Mouse (Mus musculus): ENCODE results near the gene Fbxl5. TPM values are rescaled to one million over a fixed set of nuclear protein-coding genes. Genes with fewer than 3 reads are reported as not detected.

The Fbxl5 gene
- polyA plus RNA-seq, 1 experiment from 2014 or later: 96.6 TPM

DNA sequence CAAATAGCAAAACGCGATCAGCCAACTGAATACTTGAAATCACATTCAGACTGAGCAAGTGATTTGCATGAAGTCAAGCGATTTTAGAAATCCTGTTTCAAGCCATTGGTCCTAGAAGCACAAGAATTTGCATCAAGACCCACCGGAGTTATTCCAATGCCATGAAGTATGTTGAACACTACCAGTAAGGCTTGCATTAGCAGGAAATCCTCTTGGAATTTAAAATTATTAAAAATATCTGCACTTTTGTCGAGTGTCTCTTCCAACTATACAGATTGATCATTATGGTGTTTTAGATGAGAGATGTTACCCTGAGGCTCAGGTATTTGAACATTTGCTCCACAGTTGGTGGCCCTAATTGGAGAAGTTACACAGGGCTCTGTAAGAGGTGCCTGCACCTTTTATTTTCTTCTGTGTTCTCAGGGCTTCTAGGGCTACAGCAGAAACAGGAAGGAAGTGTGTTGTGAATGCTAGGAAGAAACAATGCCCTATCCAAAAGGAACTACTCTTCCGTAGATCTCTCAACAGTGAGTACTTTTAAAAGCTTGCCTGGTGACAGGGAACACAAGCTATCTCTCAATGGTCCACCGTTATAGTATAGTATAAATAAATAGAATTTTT is 32.5 kb upstream of the Fbxl5 start:
- Histone ChIP-seq H3K27me3 (ENCODE audit: control insufficient read depth, insufficient read depth, low read length) (no peaks in the 10 kb centered on the region), H3K4me1 (ENCODE audit: control insufficient read depth, insufficient read depth, low read length) (no peaks in the 10 kb centered on the region), H3K36me3 (ENCODE audit: control insufficient read depth, insufficient read depth, low read length) (no peaks in the 10 kb centered on the region), H3K9ac (replicated peaks; ENCODE audit: low read depth, low read length) (no peak overlapping the region), H3K27ac (ENCODE audit: low read depth, low read length) (no peak overlapping the region), H3K4me2 (ENCODE audit: low read depth, low read length) (no peak overlapping the region), H3K9me3 (ENCODE audit: control insufficient read depth, low read length) (no peaks in the 10 kb centered on the region), H3K4me3 (ENCODE audit: low read depth, low read length) (no peak overlapping the region)
- ATAC-seq (ENCODE audit: low read depth): no peak
- WGBS: 87% methylated on average over 7 of the region's 7 CpGs

DNA sequence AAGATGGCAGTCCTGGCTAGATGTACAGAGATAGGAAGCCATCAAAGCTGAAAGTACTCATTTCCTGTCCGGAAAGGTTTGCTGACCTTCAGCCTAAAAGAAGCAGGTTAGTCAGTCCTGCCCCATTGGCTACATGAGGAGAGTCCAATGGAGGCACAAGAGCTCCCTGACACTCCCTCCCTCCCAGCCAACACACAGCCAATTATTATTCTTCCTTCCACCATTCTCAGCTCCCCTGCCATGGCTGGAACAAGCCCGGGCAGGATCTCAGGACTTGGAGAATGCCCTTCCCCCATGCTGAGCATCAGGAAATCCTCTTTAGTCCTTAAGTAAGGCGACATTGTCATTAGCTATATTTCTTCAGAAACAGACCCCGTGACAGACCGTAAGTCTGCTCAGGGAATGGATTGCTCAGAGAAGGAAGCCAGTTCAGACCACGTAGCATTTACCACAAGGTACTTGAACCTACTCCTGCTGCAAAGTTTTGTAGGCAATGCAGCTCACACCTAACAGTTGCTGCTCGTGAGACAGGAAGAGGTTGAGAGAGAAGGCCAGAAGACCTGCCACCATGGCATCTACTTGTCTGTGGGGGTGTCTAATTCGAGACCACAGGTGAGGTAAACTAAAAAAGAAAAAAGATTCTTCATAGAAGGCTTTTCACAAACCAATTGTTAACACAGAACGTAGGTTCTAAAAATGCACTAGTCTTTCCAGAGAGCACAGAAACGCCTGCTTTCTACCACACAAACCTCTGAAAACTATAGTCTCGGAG is 31.8 kb upstream of the Fbxl5 start:
- no peak for ATAC-seq (ENCODE audit: low read depth)
- no peak overlapping the region for H3K4me2 ChIP-seq (ENCODE audit: low read depth, low read length)
- no peak overlapping the region for H3K27ac ChIP-seq (ENCODE audit: low read depth, low read length)
- no peak overlapping the region for H3K9ac ChIP-seq (replicated peaks; ENCODE audit: low read depth, low read length)
- H3K4me1 ChIP-seq (ENCODE audit: control insufficient read depth, insufficient read depth, low read length): no peaks in the 10 kb centered on the region
- H3K36me3 ChIP-seq (ENCODE audit: control insufficient read depth, insufficient read depth, low read length): no peaks in the 10 kb centered on the region
- no peak overlapping the region for H3K4me3 ChIP-seq (ENCODE audit: low read depth, low read length)
- 81% methylated on average over 11 of the region's 11 CpGs for whole genome bisulfite sequencing
- H3K27me3 ChIP-seq (ENCODE audit: control insufficient read depth, insufficient read depth, low read length): no peaks in the 10 kb centered on the region
- H3K9me3 ChIP-seq (ENCODE audit: control insufficient read depth, low read length): no peaks in the 10 kb centered on the region

DNA sequence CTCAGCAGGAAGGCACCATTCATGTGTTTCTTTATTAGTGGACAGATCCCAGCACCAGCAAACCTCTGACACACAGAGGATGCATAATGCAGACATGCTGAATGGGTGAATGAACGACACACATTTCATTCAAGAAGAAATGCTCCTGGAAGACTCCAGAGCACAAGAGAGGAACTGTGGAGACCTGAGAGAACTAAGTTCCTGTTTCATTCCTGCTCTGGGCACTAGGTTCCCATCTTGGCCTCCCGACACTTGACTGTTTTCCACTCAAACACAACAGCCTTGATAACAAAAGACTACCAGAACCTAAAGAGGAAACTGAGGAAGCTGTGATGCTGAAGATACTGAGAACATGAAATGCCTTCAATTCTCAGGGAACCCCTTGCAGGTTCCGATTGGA is 26.8 kb upstream of the Fbxl5 start:
- H3K9me3 ChIP-seq (ENCODE audit: control insufficient read depth, low read length): no peaks in the 10 kb centered on the region
- H3K4me3 ChIP-seq (ENCODE audit: low read depth, low read length): no peak overlapping the region
- no peaks in the 10 kb centered on the region for H3K4me1 ChIP-seq (ENCODE audit: control insufficient read depth, insufficient read depth, low read length)
- H3K36me3 ChIP-seq (ENCODE audit: control insufficient read depth, insufficient read depth, low read length): no peaks in the 10 kb centered on the region
- WGBS: 90% methylated on average over 3 of the region's 3 CpGs
- no peak for ATAC-seq (ENCODE audit: low read depth)
- H3K27me3 ChIP-seq (ENCODE audit: control insufficient read depth, insufficient read depth, low read length): no peaks in the 10 kb centered on the region
- no peak overlapping the region for H3K27ac ChIP-seq (ENCODE audit: low read depth, low read length)
- H3K9ac ChIP-seq (replicated peaks; ENCODE audit: low read depth, low read length): no peak overlapping the region
- H3K4me2 ChIP-seq (ENCODE audit: low read depth, low read length): no peak overlapping the region

DNA sequence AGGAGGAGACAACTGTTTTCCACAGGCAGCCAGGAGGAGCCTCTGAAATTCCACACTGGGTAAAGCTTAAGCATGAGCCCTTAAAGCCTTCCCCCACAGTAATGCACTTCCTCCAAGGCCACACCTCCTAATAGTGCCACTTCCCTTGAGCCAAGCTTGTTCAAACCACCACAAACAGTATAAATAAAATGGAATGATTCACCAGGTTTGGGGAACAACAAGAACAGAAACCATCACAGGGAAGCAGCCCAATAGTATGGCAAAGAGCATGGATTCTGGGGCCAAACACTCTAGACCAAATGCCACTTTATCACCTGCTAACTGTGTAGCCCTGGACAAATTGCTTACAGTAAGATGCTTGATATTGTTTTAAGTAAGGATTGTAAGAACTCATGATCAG is 26.1 kb upstream of the Fbxl5 start:
- Histone ChIP-seq H3K4me1 (ENCODE audit: control insufficient read depth, insufficient read depth, low read length) (no peaks in the 10 kb centered on the region), H3K9me3 (ENCODE audit: control insufficient read depth, low read length) (no peaks in the 10 kb centered on the region), H3K9ac (replicated peaks; ENCODE audit: low read depth, low read length) (no peak overlapping the region), H3K27ac (ENCODE audit: low read depth, low read length) (no peak overlapping the region), H3K36me3 (ENCODE audit: control insufficient read depth, insufficient read depth, low read length) (no peaks in the 10 kb centered on the region), H3K4me2 (ENCODE audit: low read depth, low read length) (no peak overlapping the region), H3K27me3 (ENCODE audit: control insufficient read depth, insufficient read depth, low read length) (no peaks in the 10 kb centered on the region), H3K4me3 (ENCODE audit: low read depth, low read length) (no peak overlapping the region)
- ATAC-seq (ENCODE audit: low read depth): no peak

DNA sequence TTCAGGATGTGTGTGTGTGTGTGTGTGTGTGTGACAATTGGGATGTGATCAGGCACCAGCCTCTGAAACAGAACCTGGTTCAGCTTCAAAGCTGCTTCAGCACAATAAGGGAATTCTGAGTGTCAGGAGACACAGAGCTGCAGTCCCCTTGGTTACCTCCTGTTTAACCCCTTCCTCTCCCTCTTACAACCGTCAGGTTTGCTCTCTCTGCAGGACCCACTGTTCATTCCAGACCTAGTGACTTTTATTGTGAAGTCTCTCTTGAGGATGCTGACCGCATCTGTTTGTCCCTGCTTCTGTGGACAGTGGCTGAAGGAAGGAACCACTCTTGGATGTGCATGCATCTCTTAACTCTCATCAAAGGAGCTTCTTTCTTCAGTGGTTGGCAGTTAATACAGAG is 24.8 kb upstream of the Fbxl5 start:
- H3K4me1 ChIP-seq (ENCODE audit: control insufficient read depth, insufficient read depth, low read length): no peaks in the 10 kb centered on the region
- no peak for ATAC-seq (ENCODE audit: low read depth)
- H3K4me2 ChIP-seq (ENCODE audit: low read depth, low read length): no peak overlapping the region
- H3K27me3 ChIP-seq (ENCODE audit: control insufficient read depth, insufficient read depth, low read length): no peaks in the 10 kb centered on the region
- H3K36me3 ChIP-seq (ENCODE audit: control insufficient read depth, insufficient read depth, low read length): no peaks in the 10 kb centered on the region
- H3K9ac ChIP-seq (replicated peaks; ENCODE audit: low read depth, low read length): no peak overlapping the region
- no peak overlapping the region for H3K27ac ChIP-seq (ENCODE audit: low read depth, low read length)
- no peaks in the 10 kb centered on the region for H3K9me3 ChIP-seq (ENCODE audit: control insufficient read depth, low read length)
- no peak overlapping the region for H3K4me3 ChIP-seq (ENCODE audit: low read depth, low read length)
- WGBS: 26% methylated on average over 2 of the region's 2 CpGs

DNA sequence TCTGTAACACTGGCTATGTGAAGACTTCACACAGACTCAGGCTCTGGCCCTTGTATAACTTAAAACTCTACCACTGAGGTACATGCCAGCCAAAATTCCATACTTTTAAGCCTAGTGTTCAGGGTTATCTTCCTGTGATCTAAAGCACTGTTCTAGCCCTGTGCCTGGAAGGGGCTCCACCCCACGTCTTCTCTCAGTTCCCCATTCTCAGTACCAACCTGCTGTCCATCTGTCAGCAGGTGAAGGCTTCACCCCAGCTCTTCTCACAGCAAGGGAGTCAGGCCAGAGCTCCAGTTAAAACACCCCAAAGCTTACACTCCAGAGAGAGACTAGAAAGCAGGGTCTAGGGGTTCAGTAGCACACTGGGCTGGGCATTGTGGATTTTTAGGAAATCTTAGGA is 24.2 kb upstream of the Fbxl5 start:
- Histone ChIP-seq H3K9me3 (ENCODE audit: control insufficient read depth, low read length) (no peaks in the 10 kb centered on the region), H3K36me3 (ENCODE audit: control insufficient read depth, insufficient read depth, low read length) (no peaks in the 10 kb centered on the region), H3K4me1 (ENCODE audit: control insufficient read depth, insufficient read depth, low read length) (no peaks in the 10 kb centered on the region), H3K4me2 (ENCODE audit: low read depth, low read length) (no peak overlapping the region), H3K27me3 (ENCODE audit: control insufficient read depth, insufficient read depth, low read length) (no peaks in the 10 kb centered on the region), H3K4me3 (ENCODE audit: low read depth, low read length) (no peak overlapping the region), H3K9ac (replicated peaks; ENCODE audit: low read depth, low read length) (no peak overlapping the region), H3K27ac (ENCODE audit: low read depth, low read length) (no peak overlapping the region)
- no peak for ATAC-seq (ENCODE audit: low read depth)
- WGBS: 65% methylated on average over 1 of the region's 1 CpGs

DNA sequence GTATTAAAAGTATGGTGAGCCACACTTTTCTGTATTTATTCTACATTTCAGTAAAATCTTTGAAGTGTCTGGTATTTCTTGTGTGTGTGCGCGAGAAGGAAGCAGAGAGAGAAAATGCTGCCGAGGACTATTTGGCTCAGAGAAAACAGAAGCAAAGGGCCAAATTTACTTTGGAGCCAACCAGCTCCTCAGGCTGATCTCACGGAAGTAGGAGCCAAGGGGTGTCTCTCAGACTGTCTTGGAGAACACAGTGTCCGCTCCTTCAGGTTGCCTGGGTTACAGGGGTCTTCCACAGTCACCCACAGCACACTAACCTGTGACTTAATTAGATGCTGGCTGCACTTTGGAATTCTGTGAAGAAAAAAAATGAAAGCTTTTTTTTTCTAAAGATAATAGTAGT is 23.6 kb upstream of the Fbxl5 start:
- H3K9ac ChIP-seq (replicated peaks; ENCODE audit: low read depth, low read length): no peak overlapping the region
- no peak overlapping the region for H3K4me3 ChIP-seq (ENCODE audit: low read depth, low read length)
- H3K4me1 ChIP-seq (ENCODE audit: control insufficient read depth, insufficient read depth, low read length): no peaks in the 10 kb centered on the region
- no peak for ATAC-seq (ENCODE audit: low read depth)
- 83% methylated on average over 5 of the region's 5 CpGs for WGBS
- no peaks in the 10 kb centered on the region for H3K27me3 ChIP-seq (ENCODE audit: control insufficient read depth, insufficient read depth, low read length)
- no peak overlapping the region for H3K27ac ChIP-seq (ENCODE audit: low read depth, low read length)
- no peaks in the 10 kb centered on the region for H3K36me3 ChIP-seq (ENCODE audit: control insufficient read depth, insufficient read depth, low read length)
- H3K9me3 ChIP-seq (ENCODE audit: control insufficient read depth, low read length): no peaks in the 10 kb centered on the region
- no peak overlapping the region for H3K4me2 ChIP-seq (ENCODE audit: low read depth, low read length)

DNA sequence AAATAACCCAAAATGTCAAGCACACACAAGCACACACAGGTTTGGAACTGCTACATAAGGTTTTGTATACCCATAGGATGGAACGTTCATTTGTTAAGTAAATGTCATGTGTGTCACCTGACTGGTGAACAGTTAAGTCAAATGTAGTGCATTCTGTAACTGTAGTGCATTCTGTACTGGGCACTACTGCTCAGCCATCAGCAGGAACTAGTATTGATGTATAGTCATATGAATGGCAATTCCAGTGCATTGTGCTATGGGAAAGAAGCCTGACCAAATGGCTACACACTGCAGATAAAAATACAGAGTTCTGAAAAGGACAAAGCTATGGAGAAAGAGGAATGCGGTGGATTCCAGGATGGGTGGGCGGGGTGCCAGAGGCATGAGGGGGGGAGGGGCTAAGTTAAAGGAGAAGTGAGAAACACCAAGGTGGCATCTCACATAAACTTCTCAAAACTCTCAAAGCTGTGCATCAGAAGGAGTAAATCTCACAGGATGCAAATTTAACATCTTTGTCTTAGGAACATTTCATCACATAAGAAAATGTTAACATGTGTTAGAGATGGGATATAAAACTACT is 21.2 kb upstream of the Fbxl5 start:
- Histone ChIP-seq H3K36me3 (ENCODE audit: control insufficient read depth, insufficient read depth, low read length) (no peaks in the 10 kb centered on the region), H3K9me3 (ENCODE audit: control insufficient read depth, low read length) (no peaks in the 10 kb centered on the region), H3K27ac (ENCODE audit: low read depth, low read length) (no peak overlapping the region), H3K27me3 (ENCODE audit: control insufficient read depth, insufficient read depth, low read length) (no peaks in the 10 kb centered on the region), H3K4me3 (ENCODE audit: low read depth, low read length) (no peak overlapping the region), H3K4me2 (ENCODE audit: low read depth, low read length) (no peak overlapping the region), H3K9ac (replicated peaks; ENCODE audit: low read depth, low read length) (no peak overlapping the region), H3K4me1 (ENCODE audit: control insufficient read depth, insufficient read depth, low read length) (no peaks in the 10 kb centered on the region)
- ATAC-seq (ENCODE audit: low read depth): no peak
- WGBS: 73% methylated on average over 3 of the region's 3 CpGs

DNA sequence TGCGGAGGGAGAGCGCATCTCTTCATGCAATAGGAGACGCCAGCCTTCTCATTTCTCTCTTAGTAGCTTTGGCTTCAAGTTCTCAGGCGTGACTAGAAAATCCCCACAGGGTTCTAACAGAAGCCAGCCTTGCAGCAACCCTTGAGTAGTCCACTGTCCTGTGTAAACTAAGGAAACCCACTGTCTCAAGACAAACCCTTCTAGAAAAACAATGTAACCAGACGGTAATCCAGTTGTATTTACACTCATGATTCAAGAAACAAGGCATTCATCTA is 20.5 kb upstream of the Fbxl5 start:
- 83% methylated on average over 5 of the region's 5 CpGs for WGBS
- no peak overlapping the region for H3K27ac ChIP-seq (ENCODE audit: low read depth, low read length)
- H3K4me2 ChIP-seq (ENCODE audit: low read depth, low read length): no peak overlapping the region
- no peak overlapping the region for H3K9ac ChIP-seq (replicated peaks; ENCODE audit: low read depth, low read length)
- H3K4me3 ChIP-seq (ENCODE audit: low read depth, low read length): no peak overlapping the region
- H3K4me1 ChIP-seq (ENCODE audit: control insufficient read depth, insufficient read depth, low read length): no peaks in the 10 kb centered on the region
- no peaks in the 10 kb centered on the region for H3K9me3 ChIP-seq (ENCODE audit: control insufficient read depth, low read length)
- ATAC-seq (ENCODE audit: low read depth): no peak
- no peaks in the 10 kb centered on the region for H3K36me3 ChIP-seq (ENCODE audit: control insufficient read depth, insufficient read depth, low read length)
- no peaks in the 10 kb centered on the region for H3K27me3 ChIP-seq (ENCODE audit: control insufficient read depth, insufficient read depth, low read length)

All from neural tube, embryonic 14.5 days (tissue).